Mouse (Mus musculus): ENCODE measurements around the gene Rsl1. TPM values are rescaled to one million over a fixed set of nuclear protein-coding genes. Genes with fewer than 3 reads are reported as not detected.

Gene Rsl1
- polyA plus RNA-seq, 1 experiment from 2014 or later = 6.3 TPM

Other genes with a start within 250 kb of the Rsl1 start
- 5.7 and 6.7 TPM in 2 replicates for gene Zfp712, start 112.0 kb upstream of the Rsl1 start, polyA plus RNA-seq (2015; fragmentation: Nextera tagmentation; extraction: Ambion mirVana)
- gene Zfp708, start 75.2 kb upstream of the Rsl1 start, polyA plus RNA-seq (2015; fragmentation: Nextera tagmentation; extraction: Ambion mirVana) = 8.9 TPM in 2 replicates
- 0.85 and 2.0 TPM in 2 replicates for gene Gm28557, start 64.6 kb upstream of the Rsl1 start, polyA plus RNA-seq (2015; fragmentation: Nextera tagmentation; extraction: Ambion mirVana)
- gene Rslcan18, start 56.9 kb upstream of the Rsl1 start, polyA plus RNA-seq (2015; fragmentation: Nextera tagmentation; extraction: Ambion mirVana) = 0.06 and 0.20 TPM in 2 replicates
- 4.0 and 4.4 TPM in 2 replicates for gene Zfp759, start 51.5 kb upstream of the Rsl1 start, polyA plus RNA-seq (2015; fragmentation: Nextera tagmentation; extraction: Ambion mirVana)
- gene Zfp455, start 21.3 kb downstream of the Rsl1 start, polyA plus RNA-seq (2015; fragmentation: Nextera tagmentation; extraction: Ambion mirVana) = 2.0 and 2.2 TPM in 2 replicates
- gene Zfp458, start 105.3 kb downstream of the Rsl1 start, polyA plus RNA-seq (2015; fragmentation: Nextera tagmentation; extraction: Ambion mirVana) = 4.7 and 6.0 TPM in 2 replicates
- gene Zfp457, start 133.3 kb downstream of the Rsl1 start, polyA plus RNA-seq (2015; fragmentation: Nextera tagmentation; extraction: Ambion mirVana) = 1.1 and 1.3 TPM in 2 replicates
- gene Zfp595, start 159.4 kb downstream of the Rsl1 start, polyA plus RNA-seq (2015; fragmentation: Nextera tagmentation; extraction: Ambion mirVana) = 1.7 and 1.9 TPM in 2 replicates
- gene Gm28044, start 187.4 kb downstream of the Rsl1 start, polyA plus RNA-seq (2015; fragmentation: Nextera tagmentation; extraction: Ambion mirVana) = 0.35 TPM in 1 of 2 replicates, not detected in the other
- gene Zfp953, start 187.4 kb downstream of the Rsl1 start, polyA plus RNA-seq (2015; fragmentation: Nextera tagmentation; extraction: Ambion mirVana) = 0.42 and 0.58 TPM in 2 replicates
- 0.25 TPM in 1 of 2 replicates, not detected in the other for gene Gm28041, start 202.6 kb downstream of the Rsl1 start, polyA plus RNA-seq (2015; fragmentation: Nextera tagmentation; extraction: Ambion mirVana)
- gene Zfp456, start 202.6 kb downstream of the Rsl1 start, polyA plus RNA-seq (2015; fragmentation: Nextera tagmentation; extraction: Ambion mirVana) = 0.60 and 1.1 TPM in 2 replicates
- 4.0 and 4.5 TPM in 2 replicates for gene Zfp429, start 226.6 kb downstream of the Rsl1 start, polyA plus RNA-seq (2015; fragmentation: Nextera tagmentation; extraction: Ambion mirVana)
- 0.68 and 1.5 TPM in 2 replicates for gene Zfp459, start 248.2 kb downstream of the Rsl1 start, polyA plus RNA-seq (2015; fragmentation: Nextera tagmentation; extraction: Ambion mirVana)

Measured in hindbrain, embryonic 15.5 days (tissue).